Mouse (Mus musculus): Measurements from ENCODE around the gene Lrrtm4. TPM values are rescaled to one million over a fixed set of nuclear protein-coding genes. Genes with fewer than 3 reads are reported as not detected.

Lrrtm4 gene
- not detected in 4 replicates for total RNA-seq (2023; ENCODE audit: inconsistent age)

DNA sequence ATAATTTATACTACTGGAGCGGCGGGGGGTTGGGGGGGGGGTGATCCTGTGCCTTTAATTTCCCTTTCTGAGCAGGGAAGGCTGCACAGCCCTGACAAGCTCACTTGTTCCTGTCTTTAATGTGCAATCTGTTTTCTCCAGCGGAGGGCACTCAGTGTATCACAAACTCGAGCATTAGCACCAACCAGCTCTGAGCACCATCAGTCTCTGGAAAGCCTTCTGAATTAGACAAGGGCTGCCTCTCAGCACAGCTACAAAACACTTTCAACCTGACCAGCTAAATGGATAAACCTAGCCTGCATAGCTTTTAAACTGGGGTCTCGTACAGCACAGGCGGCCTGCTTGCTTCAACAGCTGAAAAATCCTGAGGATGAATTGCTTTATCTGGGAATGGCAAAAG, at the start of gene Lrrtm4:
Gene Lrrtm4, plus strand, starts transcription at position 113 of the 400 bp plus-strand sequence.

Other genes with a start within 250 kb of the Lrrtm4 start
- gene Gm20594, start 201.0 kb upstream of the Lrrtm4 start, total RNA-seq (2023; ENCODE audit: inconsistent age) = not detected in 4 replicates

Measured in B cell, adult (primary cell).